Mouse (Mus musculus): ENCODE data around the gene Sacm1l. TPM values are rescaled to one million over a fixed set of nuclear protein-coding genes. Genes with fewer than 3 reads are reported as not detected.

The Sacm1l gene
- polyA plus RNA-seq, 1 experiment = 16.8 TPM

DNA sequence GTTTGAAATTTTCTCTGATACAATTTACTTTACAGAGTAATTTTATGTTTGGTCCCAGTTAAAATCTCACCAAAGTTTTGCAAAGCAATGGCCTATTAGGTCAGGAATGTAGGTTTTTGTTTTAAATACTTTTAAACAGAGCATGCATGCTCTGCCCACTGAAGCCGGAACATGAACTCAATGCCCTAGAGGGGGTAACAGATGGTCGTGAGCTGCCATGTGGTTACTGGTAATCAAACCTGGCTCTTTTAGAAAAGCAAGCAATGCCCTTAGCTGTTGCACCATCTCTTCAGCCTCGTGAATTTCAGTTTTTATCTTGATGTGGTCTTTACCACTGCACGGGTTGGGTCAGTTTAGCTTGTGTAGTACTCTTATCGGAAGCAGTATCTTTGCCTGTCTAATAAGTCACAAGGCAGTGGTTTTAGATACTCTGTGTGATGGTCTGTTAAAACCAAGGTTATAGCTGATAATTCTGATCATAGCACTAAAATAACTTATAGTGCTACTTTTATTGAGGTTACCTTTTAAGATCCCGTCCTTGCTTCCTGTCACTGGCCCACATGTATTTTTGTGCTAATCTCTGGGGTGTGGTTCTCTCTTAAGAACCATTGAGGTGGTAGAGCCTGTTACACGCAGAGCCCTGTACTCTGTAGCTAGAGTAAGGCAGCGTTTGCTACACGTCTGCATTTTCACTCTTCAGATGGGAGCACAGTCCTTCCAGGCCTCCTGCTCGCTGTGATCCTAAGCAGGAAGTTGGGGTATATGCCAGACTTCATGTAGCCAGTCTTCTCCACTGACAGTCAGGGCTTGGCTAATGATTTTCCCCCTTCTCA is 48.0 kb downstream of the Sacm1l start:
- DNase-seq (ENCODE audit: low read depth) = no peak

DNA sequence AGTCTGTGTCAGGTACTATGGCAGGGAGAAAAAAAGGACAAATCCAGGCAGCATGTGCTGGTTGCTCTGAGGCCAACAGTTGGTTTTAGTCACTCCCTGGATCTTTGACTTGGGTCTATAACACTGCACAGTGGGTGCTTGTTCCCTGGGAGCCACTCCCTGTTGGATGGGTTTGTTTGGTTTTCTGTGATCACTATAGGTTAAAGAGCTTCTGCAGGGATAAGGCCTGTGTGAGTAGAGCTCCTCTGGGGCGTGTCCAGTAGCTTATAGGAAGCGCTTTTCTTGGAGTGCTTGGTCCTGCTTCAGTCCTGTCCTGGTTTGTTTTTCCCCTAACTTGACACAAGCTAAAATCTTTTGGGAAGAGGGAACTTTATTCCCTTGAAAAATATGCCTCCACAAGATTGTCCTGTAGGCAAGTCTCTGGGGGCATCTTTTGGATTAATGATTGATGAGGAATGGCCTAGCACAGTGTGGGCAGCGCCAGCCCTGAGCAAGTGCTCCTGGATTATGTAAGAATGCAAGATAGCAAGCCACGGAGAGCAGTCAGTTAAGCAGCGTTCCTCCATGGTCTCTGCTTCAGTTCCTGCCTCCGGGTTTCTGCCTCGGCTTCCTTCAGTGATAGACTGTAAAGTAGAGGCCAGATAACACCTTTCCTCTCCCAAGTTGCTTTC is 59.8 kb downstream of the Sacm1l start:
- no peak for DNase-seq (ENCODE audit: low read depth)

DNA sequence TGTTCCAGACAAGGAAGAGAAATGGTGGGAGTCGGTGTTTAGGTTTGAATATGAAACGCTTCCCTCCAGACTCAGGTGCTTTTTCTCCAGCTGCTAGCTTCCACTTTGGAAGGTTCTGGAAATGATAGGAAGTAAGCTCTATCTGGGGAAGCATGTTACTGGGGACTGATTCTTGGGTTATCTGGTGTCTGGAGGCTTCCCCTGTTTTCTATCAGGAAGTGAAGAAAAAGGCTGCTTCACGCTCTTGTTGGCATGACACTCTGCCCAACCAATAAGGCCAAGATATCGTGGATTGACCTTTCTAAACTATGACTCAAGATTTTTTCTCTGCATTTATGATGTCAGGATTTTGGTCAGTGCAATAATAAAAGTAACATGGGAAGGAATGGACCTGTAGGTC is 65.6 kb downstream of the Sacm1l start:
- DNase-seq (ENCODE audit: low read depth) = no peak

DNA sequence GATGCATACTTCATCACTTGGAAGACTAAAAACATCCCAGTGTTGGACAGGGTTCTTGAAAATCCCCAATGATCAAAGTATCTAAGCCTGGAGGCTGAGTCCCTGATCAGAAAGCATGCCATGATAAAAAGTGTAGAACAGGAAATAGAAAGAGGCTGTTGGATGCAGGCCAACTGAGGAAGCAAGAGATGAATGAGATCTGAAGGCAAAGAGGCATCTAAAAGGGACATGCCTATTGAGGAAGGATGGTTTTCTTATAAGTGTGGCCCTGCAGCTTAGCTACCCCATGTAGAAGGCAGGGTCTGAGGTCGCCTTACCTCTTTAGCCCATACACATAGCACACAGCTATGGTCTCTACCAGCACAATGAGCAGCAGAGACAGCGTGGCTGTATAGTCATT is 67.4 kb downstream of the Sacm1l start:
- DNase-seq (ENCODE audit: low read depth) = no peak

DNA sequence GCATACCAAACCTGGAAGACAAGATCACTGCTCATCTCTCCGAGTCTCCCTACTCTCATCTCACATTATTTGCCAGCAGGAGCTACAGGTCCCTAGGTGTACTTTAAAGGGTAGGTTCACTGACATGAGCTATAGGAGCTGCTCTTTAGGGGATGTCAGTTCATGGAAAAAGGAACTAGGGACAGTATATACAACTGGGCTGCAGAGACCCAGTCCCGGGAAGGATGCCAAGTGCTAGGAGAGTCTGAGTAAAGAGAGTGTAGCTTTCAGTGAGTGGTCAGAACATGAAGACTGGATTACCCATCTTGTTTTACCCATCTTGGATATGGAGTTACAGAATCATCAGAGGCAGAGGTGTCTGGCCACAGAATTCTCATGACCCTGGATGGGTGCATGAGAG is 67.8 kb downstream of the Sacm1l start:
- no peak for DNase-seq (ENCODE audit: low read depth)

DNA sequence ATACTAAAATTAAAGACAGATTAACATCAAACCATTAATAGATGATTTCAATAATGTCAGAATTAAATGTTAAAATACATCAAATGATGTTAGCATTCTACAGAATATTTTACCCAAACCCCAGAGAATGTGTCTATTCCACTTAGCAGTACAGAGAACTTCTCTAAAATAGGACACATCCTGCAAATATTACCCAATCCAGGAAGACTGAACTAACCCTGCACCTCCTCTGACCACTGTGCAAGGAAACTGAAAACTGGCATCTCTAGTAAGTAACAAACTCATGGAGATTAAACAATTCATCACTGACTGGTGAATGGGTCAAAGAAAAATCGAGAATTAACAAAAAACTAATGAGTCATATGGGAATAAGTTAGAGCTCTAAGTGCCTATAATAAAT is 72.0 kb downstream of the Sacm1l start:
- no peak for DNase-seq (ENCODE audit: low read depth)

DNA sequence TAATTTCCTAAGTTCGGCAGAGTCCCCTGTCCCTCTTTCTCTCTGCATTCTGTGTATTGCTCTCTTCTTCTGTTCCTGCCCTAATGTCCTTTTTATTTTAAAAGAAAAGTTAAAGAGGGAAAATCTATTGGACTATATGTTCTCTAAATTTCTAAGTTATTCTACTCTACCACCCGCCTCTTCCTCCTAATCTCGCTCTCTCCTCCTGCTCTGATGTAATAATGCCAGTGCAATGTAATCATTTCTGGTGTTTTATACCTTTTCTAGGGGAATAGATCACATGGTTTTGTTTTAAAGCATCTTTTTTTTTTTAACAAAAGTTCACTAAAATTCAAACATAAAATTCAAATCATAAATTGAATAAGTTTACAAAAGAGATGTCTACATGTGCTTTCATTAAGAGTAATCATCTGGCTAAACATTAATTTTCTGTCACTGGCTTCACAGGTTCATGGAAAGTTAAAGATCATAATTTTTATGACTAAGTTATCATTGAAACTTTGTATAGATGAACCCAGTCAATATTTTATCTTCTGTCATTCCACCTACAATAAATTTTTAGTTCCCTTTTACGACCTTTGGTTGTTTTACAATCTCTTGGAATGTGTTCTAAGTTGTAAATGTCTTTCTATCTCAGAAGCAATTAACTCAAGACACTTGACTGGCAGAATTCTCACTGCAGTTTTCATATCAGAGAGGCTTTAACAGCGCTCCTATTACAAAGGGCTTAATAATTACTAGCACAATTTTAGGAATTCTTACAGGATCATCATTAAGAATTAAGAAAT is 90.9 kb downstream of the Sacm1l start:
- DNase-seq (ENCODE audit: low read depth) = no peak

DNA sequence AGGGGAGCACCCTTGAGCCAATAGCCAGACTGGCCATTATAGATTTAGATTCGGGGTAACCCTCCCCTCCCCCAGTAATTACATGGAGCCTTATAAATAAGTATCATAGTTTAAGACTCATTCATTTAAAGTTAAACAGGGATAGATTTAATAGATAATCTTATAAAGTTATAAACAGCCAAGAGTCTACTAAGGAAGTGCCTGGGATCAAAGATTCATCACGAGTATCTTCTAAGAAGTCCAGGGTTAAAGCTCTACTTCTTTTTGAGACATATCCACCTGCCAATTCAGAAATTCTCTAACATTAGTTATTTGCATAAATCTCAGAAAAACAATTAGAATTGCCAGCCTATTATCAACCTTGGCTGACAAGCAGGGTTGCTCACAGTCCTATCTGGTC is 95.2 kb downstream of the Sacm1l start:
- no peak for DNase-seq (ENCODE audit: low read depth)

DNA sequence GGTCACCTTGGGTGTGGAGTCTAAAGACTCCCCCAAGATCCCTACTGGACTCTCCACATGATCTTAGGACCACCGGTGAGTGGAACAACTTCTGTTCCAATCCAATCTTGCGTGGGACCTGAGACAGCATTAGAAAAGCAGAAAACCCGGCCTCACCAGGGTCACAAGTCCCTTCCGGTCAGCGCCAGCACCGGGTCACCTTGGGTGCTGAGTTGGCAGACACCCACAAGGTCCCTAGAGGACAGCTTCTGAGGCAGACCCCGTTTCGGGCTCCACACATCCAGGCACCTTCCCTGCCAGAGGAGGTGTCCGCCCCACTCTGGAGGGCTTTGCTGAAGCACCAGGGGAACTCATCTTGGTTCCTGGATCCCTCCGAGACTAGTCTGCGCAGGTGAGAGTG is 96.3 kb downstream of the Sacm1l start:
- DNase-seq (ENCODE audit: low read depth) = no peak

DNA sequence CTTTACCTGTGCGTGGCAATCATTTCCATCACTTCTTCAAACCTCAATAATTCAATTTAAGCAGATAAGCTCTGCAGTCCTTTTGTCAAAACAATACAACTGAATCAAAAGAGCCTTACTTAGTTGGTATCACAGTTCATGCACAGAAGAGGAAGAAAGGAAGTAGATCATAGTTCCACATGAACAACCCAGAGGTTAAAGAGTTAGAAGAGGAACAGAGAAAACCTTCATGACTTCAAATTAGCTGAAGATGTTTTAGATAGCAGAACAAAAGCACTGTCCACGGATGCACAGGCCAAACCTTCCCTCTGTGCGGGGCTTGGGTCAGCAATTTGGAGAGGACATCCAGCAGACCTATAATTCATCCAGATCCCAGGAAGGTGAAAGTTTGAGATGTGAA is 102.1 kb downstream of the Sacm1l start:
- no peak for DNase-seq (ENCODE audit: low read depth)

DNA sequence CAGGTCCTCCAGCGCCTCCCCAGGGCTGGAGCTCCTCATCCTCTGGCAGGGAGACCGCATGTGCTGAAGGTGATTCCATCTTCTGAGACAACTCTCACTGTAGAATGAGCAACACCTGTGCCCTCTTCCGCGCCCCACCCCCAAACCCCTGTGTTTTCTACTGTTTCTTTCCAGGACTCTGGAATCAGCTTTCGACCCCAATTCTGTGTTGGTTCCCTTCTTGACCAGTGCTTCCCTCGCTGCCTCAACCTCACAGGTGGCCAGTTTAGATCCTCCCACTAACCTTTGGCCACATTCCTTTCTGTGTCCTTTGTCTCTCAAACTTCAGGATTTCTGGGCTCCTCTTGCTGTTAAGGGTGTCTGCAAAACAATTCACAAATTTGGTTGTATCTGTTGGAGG is 102.7 kb downstream of the Sacm1l start, which contains the start of gene Slc6a20b:
Gene Slc6a20b (minus strand): TSS at position 285 of the 400 bp plus-strand sequence.
- DNase-seq (ENCODE audit: low read depth) = no peak

DNA sequence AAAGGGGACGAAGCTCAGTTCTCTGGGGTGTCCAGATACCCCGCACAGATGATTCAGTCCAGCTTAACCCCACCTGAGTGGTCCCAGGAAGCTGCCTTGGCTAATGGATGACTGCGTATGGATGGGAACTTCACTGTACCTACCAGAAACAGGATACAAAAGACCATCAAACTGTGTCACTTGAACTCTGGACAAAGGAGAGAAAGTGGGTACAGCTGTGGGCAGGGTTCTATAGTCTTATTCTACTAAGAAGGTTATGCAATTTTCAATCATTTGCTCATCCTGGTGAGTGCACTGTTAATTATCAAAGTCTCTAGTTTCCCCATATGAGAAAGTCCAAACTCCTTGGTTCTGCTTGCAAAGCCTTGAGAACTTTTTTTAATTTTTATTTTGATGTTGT is 103.4 kb downstream of the Sacm1l start:
- DNase-seq (ENCODE audit: low read depth) = no peak

DNA sequence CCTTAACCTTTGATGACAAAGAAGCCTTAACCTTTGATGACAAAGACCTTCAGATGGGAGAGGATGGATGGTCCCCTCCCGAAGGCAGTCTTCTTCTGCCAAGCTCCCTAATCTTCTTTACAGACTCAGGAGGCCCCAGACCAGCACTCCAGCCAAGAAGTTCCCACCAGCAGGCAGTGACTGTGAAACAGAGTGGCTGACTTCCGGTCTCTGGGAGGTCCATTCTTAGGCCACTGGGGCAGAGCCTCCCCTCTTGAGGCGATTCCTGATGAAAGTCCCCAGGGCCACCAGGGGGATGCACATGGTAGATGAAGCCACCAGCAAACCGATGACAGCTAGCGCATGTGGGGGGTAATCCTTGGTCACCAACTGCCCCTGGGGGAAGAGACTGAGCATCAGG is 107.2 kb downstream of the Sacm1l start:
- DNase-seq (ENCODE audit: low read depth) = no peak

DNA sequence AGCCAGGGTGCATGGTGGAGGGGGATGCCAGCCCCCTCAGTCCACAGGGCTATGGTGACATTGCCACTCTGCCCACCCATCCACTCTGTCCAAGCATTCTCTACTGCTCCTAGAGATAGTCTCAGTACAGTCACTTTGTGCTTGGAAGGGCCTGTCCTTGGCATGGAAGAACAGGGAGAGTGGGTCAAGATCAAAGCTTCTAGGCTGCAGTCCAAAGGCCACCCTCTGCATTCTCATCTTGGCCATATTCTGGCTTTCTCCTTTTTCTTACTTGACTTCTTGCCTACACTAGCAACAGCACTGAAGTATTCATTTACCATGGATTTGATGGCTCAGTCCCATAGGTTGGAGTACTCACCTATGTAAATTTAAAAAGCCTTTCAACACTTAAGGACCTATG is 108.7 kb downstream of the Sacm1l start:
- DNase-seq (ENCODE audit: low read depth) = no peak

DNA sequence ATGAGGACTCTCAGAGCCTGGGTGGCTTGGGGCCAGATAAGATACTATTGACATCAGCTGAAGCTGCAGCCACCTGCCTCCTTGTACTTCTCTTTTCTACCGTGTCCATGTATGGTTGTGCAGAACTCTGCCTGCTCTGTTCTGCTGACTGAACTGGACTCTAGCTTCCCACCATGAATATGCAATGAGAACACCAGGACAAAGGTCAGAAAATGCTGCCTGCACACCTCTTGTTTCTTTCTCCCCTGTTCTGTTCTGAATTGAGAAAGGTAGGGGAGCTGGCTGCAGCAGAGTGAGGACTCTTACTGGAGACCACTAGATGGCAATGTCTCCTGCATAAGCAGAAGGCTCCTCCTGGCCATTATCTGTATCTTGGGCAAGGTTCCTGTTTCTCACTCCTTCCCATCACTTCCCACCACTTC is 109.1 kb downstream of the Sacm1l start:
- no peak for DNase-seq (ENCODE audit: low read depth)

DNA sequence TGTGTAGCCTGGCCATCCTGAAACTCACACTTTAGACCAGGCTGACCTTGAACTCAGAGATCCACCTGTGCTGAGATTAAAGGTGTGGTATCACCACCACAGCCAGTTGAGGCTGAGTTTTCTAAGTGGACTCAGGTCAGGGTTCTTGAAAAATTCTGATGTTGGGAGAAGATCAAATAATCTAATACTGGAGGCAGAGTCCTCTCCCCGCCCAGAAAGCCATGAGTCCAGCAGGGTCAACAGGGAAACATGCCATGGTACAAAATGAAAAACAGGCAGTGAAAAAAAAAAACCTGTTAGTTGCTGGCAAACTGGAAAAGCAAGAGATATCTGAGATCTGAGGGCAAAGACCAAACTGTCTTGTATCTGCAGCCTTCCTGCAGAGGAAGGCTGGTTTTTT is 110.5 kb downstream of the Sacm1l start:
- DNase-seq (ENCODE audit: low read depth) = no peak

Other genes starting within 250 kb of the Sacm1l start
- 214 and 218 TPM in 2 replicates for gene Lars2, start 162.8 kb upstream of the Sacm1l start, polyA plus RNA-seq (2012; rRNA removed)
- gene Limd1, start 51.1 kb upstream of the Sacm1l start, polyA plus RNA-seq (2012; rRNA removed) = 44.7 and 48.0 TPM in 2 replicates
- gene Slc6a20b, start 102.8 kb downstream of the Sacm1l start, polyA plus RNA-seq (2012; rRNA removed) = 0.35 and 0.39 TPM in 2 replicates
- gene Ccr9, start 148.7 kb downstream of the Sacm1l start, polyA plus RNA-seq (2012; rRNA removed) = 0.18 and 0.24 TPM in 2 replicates
- gene Slc6a20a, start 149.1 kb downstream of the Sacm1l start, polyA plus RNA-seq (2012; rRNA removed) = 2.2 and 2.7 TPM in 2 replicates
- gene Lztfl1, start 187.9 kb downstream of the Sacm1l start, polyA plus RNA-seq (2012; rRNA removed) = 6.2 and 8.1 TPM in 2 replicates

Measured in gonadal fat pad, adult 2 months (tissue).